Mouse (Mus musculus) MEL (cell line): ENCODE data around the gene Alox5. TPM values are rescaled to one million over a fixed set of nuclear protein-coding genes. Genes with fewer than 3 reads are reported as not detected.

Source experiments
- DNase-seq: peaks from one replicate; pipeline ENCODE4 v3.0.0; 2011; ENCODE audit warnings: low read depth, low spot score
- H3K27ac ChIP-seq: 2 replicates; pipeline ENCODE4 v1.5.1; 2012; ENCODE audit warnings: low read depth, mild to moderate bottlenecking, control low read depth, low read length, moderate library complexity; ENCODE audit not compliant: control insufficient read depth
- H3K27me3 ChIP-seq, 2 experiments: fragments of 150-350 bp in 1 of 2; sonication (generic) in 1 of 2; 2 replicates each; pipeline ENCODE4 v1.6.1; 2012; ENCODE audit warnings: low read length in 2 of 2, mild to moderate bottlenecking in 2 of 2, improper control_type of control experiment in 1 of 2, moderate library complexity in 1 of 2; ENCODE audit not compliant: insufficient read depth in 2 of 2, control insufficient read depth in 1 of 2
- H3K36me3 ChIP-seq, 2 experiments: 2 replicates each; pipeline ENCODE4 v1.6.1; 2012 to 2014; ENCODE audit warnings: low read length in 2 of 2, improper control_type of control experiment in 1 of 2, inconsistent platforms in 1 of 2, mild to moderate bottlenecking in 1 of 2; ENCODE audit not compliant: insufficient read depth in 2 of 2, control insufficient read depth in 1 of 2
- H3K4me1 ChIP-seq, 2 experiments: fragments of 150-350 bp in 1 of 2; sonication (generic) in 1 of 2; 2 replicates each; pipeline ENCODE4 v1.6.1; 2012; ENCODE audit warnings: low read length in 2 of 2, improper control_type of control experiment in 1 of 2, mild to moderate bottlenecking in 1 of 2; ENCODE audit not compliant: insufficient read depth in 2 of 2, control insufficient read depth in 1 of 2
- H3K4me3 ChIP-seq, 2 experiments: fragments of 150-350 bp in 1 of 2; sonication (generic) in 1 of 2; 2 replicates each; pipeline ENCODE4 v1.5.1; 2012; ENCODE audit warnings: low read depth in 2 of 2, low read length in 2 of 2, mild to moderate bottlenecking in 2 of 2, moderate library complexity in 2 of 2, control low read depth in 1 of 2, improper control_type of control experiment in 1 of 2; ENCODE audit not compliant: control insufficient read depth in 1 of 2, insufficient read depth in 1 of 2
- H3K79me2 ChIP-seq: 2 replicates; pipeline ENCODE4 v1.6.1; 2012; ENCODE audit warnings: mild to moderate bottlenecking, low read length, moderate library complexity; ENCODE audit not compliant: control insufficient read depth, poor library complexity, insufficient read depth
- H3K9ac ChIP-seq: 2 replicates; pipeline ENCODE4 v1.6.1; 2012; ENCODE audit warnings: low read depth, mild to moderate bottlenecking, control low read depth, low read length, moderate library complexity; ENCODE audit not compliant: control insufficient read depth, poor library complexity, severe bottlenecking
- H3K9me3 ChIP-seq: fragments of 150-350 bp; sonication (generic); replicated peaks from 2 replicates; pipeline ENCODE4 v1.6.1; 2012; ENCODE audit warnings: mild to moderate bottlenecking, low read length, improper control_type of control experiment, moderate library complexity; ENCODE audit not compliant: insufficient read depth
- CHD1 ChIP-seq: IDR thresholded peaks from 2 replicates; pipeline ENCODE4 v1.6.1; 2012; ENCODE audit warnings: low read depth, mild to moderate bottlenecking, inconsistent platforms, low read length, improper control_type of control experiment
- CHD2 ChIP-seq: IDR thresholded peaks from 2 replicates; pipeline ENCODE4 v1.6.1; 2011; ENCODE audit warnings: low read length, improper control_type of control experiment
- CTCF ChIP-seq, 3 experiments: IDR thresholded peaks in 2 of 3; conservative IDR thresholded peaks in 1 of 3; 2 replicates each; pipeline ENCODE4 v1.5.1; 2011 to 2012; ENCODE audit warnings: low read length in 3 of 3, low read depth in 2 of 3, mild to moderate bottlenecking in 2 of 3, improper control_type of control experiment in 1 of 3, inconsistent platforms in 1 of 3, mixed read lengths in 1 of 3, moderate library complexity in 1 of 3; ENCODE audit not compliant: control insufficient read depth in 1 of 3, insufficient read depth in 1 of 3, poor library complexity in 1 of 3, severe bottlenecking in 1 of 3
- E2F4 ChIP-seq: IDR thresholded peaks from 2 replicates; pipeline ENCODE4 v1.6.1; 2011; ENCODE audit warnings: low read depth, low read length, improper control_type of control experiment, borderline replicate concordance
- EP300 ChIP-seq, 2 experiments: IDR thresholded peaks; 2 replicates each; pipeline ENCODE4 v1.6.1; 2011; ENCODE audit warnings: improper control_type of control experiment in 2 of 2, low read length in 2 of 2, low read depth in 1 of 2, mild to moderate bottlenecking in 1 of 2
- ETS1 ChIP-seq: IDR thresholded peaks from 2 replicates; pipeline ENCODE4 v1.6.1; 2012; ENCODE audit warnings: low read depth, mild to moderate bottlenecking, inconsistent platforms, low read length, improper control_type of control experiment, moderate library complexity
- GABPA ChIP-seq: IDR thresholded peaks from 2 replicates; pipeline ENCODE4 v1.6.1; 2012; ENCODE audit warnings: low read depth, mild to moderate bottlenecking, inconsistent platforms, low read length, improper control_type of control experiment, moderate library complexity
- GATA1 ChIP-seq: IDR thresholded peaks from 2 replicates; pipeline ENCODE4 v1.6.1; 2011; ENCODE audit warnings: low read depth, low read length, improper control_type of control experiment
- HCFC1 ChIP-seq: IDR thresholded peaks from 2 replicates; pipeline ENCODE4 v1.6.1; 2012; ENCODE audit warnings: low read depth, mild to moderate bottlenecking, inconsistent platforms, low read length, improper control_type of control experiment, moderate library complexity
- JUND ChIP-seq: IDR thresholded peaks from 2 replicates; pipeline ENCODE4 v1.6.1; 2011; ENCODE audit warnings: low read depth, mild to moderate bottlenecking, improper control_type of control experiment, low read length
- KAT2A ChIP-seq: conservative IDR thresholded peaks from 2 replicates; pipeline ENCODE4 v1.6.1; 2012; ENCODE audit warnings: low read depth, low read length, improper control_type of control experiment, inconsistent platforms
- MAFK ChIP-seq: IDR thresholded peaks from 2 replicates; pipeline ENCODE4 v1.6.1; 2011; ENCODE audit warnings: low read depth, mild to moderate bottlenecking, low read length, improper control_type of control experiment, borderline replicate concordance
- MAX ChIP-seq: IDR thresholded peaks from 2 replicates; pipeline ENCODE4 v1.6.1; 2011; ENCODE audit warnings: low read length, improper control_type of control experiment
- MEF2A ChIP-seq: IDR thresholded peaks from 2 replicates; pipeline ENCODE4 v1.6.1; 2014; ENCODE audit warnings: low read depth, mild to moderate bottlenecking, inconsistent platforms, low read length, improper control_type of control experiment; ENCODE audit not compliant: poor library complexity, insufficient replicate concordance, severe bottlenecking; ENCODE audit errors: extremely low read depth
- MXI1 ChIP-seq: IDR thresholded peaks from 2 replicates; pipeline ENCODE4 v1.6.1; 2011; ENCODE audit warnings: mild to moderate bottlenecking, low read depth, low read length, improper control_type of control experiment
- MYB ChIP-seq: IDR thresholded peaks from 2 replicates; pipeline ENCODE4 v1.6.1; 2011; ENCODE audit warnings: mild to moderate bottlenecking, low read depth, low read length, improper control_type of control experiment
- MYC ChIP-seq: IDR thresholded peaks from 2 replicates; pipeline ENCODE4 v1.6.1; 2011; ENCODE audit warnings: low read depth, mild to moderate bottlenecking, low read length, improper control_type of control experiment, moderate library complexity
- NRF1 ChIP-seq: IDR thresholded peaks from 2 replicates; pipeline ENCODE4 v1.6.1; 2014; ENCODE audit warnings: low read depth, mild to moderate bottlenecking, inconsistent platforms, low read length, improper control_type of control experiment, moderate library complexity; ENCODE audit not compliant: poor library complexity, insufficient read depth, severe bottlenecking
- POLR2A ChIP-seq, 2 experiments: IDR thresholded peaks; 2 replicates each; pipeline ENCODE4 v1.6.1; 2011 to 2012; ENCODE audit warnings: low read length in 2 of 2, mild to moderate bottlenecking in 2 of 2, control low read depth in 1 of 2, improper control_type of control experiment in 1 of 2, low read depth in 1 of 2, moderate library complexity in 1 of 2; ENCODE audit not compliant: control insufficient read depth in 1 of 2, insufficient read depth in 1 of 2, poor library complexity in 1 of 2
- POLR2AphosphoS5 ChIP-seq: IDR thresholded peaks from 2 replicates; pipeline ENCODE4 v1.6.1; 2012; ENCODE audit warnings: low read depth, borderline replicate concordance, mild to moderate bottlenecking, inconsistent platforms, low read length, moderate library complexity, mixed read lengths
- SIN3A ChIP-seq: IDR thresholded peaks from 2 replicates; pipeline ENCODE4 v1.6.1; 2012; ENCODE audit warnings: low read length, improper control_type of control experiment, inconsistent platforms
- TBP ChIP-seq: IDR thresholded peaks from 2 replicates; pipeline ENCODE4 v1.8.0; 2011; ENCODE audit warnings: low read depth, low read length, improper control_type of control experiment
- UBTF ChIP-seq: IDR thresholded peaks from 2 replicates; pipeline ENCODE4 v1.6.1; 2012; ENCODE audit warnings: low read depth, mild to moderate bottlenecking, inconsistent platforms, low read length, improper control_type of control experiment, moderate library complexity, borderline replicate concordance; ENCODE audit not compliant: insufficient read depth
- USF1 ChIP-seq: IDR thresholded peaks from 2 replicates; pipeline ENCODE4 v1.6.1; 2014; ENCODE audit warnings: low read depth, mild to moderate bottlenecking, inconsistent platforms, low read length, improper control_type of control experiment, moderate library complexity
- USF2 ChIP-seq, 2 experiments: IDR thresholded peaks; 2 replicates each; pipeline ENCODE4 v1.6.1; 2011 to 2012; ENCODE audit warnings: improper control_type of control experiment in 2 of 2, low read length in 2 of 2, borderline replicate concordance in 1 of 2, inconsistent platforms in 1 of 2, low read depth in 1 of 2, mild to moderate bottlenecking in 1 of 2; ENCODE audit not compliant: insufficient read depth in 1 of 2
- ZC3H11A ChIP-seq: IDR thresholded peaks from 2 replicates; pipeline ENCODE4 v1.6.1; 2012; ENCODE audit warnings: low read depth, mild to moderate bottlenecking, inconsistent platforms, low read length, improper control_type of control experiment
- ZMIZ1 ChIP-seq: IDR thresholded peaks from 2 replicates; pipeline ENCODE4 v1.6.1; 2012; ENCODE audit warnings: low read depth, mild to moderate bottlenecking, inconsistent platforms, low read length, improper control_type of control experiment, moderate library complexity
- ZNF384 ChIP-seq: IDR thresholded peaks from 2 replicates; pipeline ENCODE4 v1.6.1; 2012; ENCODE audit warnings: low read depth, mild to moderate bottlenecking, inconsistent platforms, low read length, improper control_type of control experiment
- polyA plus RNA-seq, 2 experiments: library from polyadenylated mRNA; stranded (reverse) in 1 of 2; unstranded in 1 of 2; fragments of >175 nt in 1 of 2; fragments of >200 nt in 1 of 2; gene quantifications; 2 replicates each; pipeline versions ENCODE4 v1.2.1 to v1.2.4; 2012; ENCODE audit warnings: low replicate concordance in 2 of 2, low read depth in 1 of 2; ENCODE audit not compliant: insufficient read length in 2 of 2, insufficient read depth in 1 of 2, missing spikeins in 1 of 2
- total RNA-seq: library from RNA; depleted of rRNA; stranded (reverse); fragments of 300-350 nt; gene quantifications from 2 replicates; pipeline ENCODE4 v1.2.3, GENCODE M21; 2012

Gene Alox5
- total and polyA plus RNA-seq, 3 experiments: 1.1 to 5.7 TPM; not detected in 1

DNA sequence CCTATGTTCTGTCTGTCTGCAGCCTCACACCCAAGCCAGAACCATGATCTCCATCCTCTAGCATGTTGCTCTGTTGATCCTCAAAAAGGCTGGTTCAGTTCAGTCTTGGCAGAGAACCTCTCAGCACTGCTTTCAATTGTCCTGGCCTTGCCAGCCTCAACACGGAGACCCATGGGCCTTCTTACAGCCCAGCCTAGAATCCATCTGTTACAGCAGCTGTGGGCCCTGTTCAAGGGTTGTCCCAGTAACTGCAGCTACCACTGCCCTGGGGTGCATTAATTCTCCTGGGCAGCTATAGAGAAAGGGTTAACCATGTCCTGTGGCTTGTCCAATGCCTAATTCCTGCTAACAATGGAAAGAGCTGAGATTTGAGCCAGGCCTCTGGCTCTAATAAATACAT, 42.5 kb downstream of the Alox5 start:
- Histone ChIP-seq H3K4me3 (no peak overlapping the region), H3K36me3 (peaks cover 0 to 2% of the 10 kb centered on the region in 2 experiments; a peak in 1 of 4 replicates)
- no peak for TF ChIP-seq JUND
- no peak for TF ChIP-seq NRF1
- no peak for TF ChIP-seq CHD1
- TF ChIP-seq, all 39 proteins: peak for 0
- H3K9ac ChIP-seq: no peak overlapping the region
- H3K27me3 ChIP-seq: no peaks in the 10 kb centered on the region
- H3K4me1 ChIP-seq: peaks cover 0 to 20% of the 10 kb centered on the region in 2 experiments; a peak in 2 of 4 replicates
- H3K9me3 ChIP-seq: no peaks in the 10 kb centered on the region
- no peaks in the 10 kb centered on the region for H3K79me2 ChIP-seq
- H3K27ac ChIP-seq: no peak overlapping the region
- no peak for DNase-seq

GRCm38 (mm10) chr6:116417518-116418315, 43.3 kb downstream of the Alox5 start:
- H3K4me3 ChIP-seq: no peak overlapping the region
- peak overlapping the region; percentile 0; the same call in 1 of the 2 replicates for H3K27ac ChIP-seq
- H3K36me3 ChIP-seq: peaks cover 0 to 2% of the 10 kb centered on the region in 2 experiments; a peak in 1 of 4 replicates
- no peaks in the 10 kb centered on the region for H3K9me3 ChIP-seq
- peaks cover 0 to 20% of the 10 kb centered on the region in 2 experiments; a peak in 2 of 4 replicates for H3K4me1 ChIP-seq
- no peak overlapping the region for H3K9ac ChIP-seq
- no peaks in the 10 kb centered on the region for H3K27me3 ChIP-seq
- DNase-seq: peak; percentile 84
- H3K79me2 ChIP-seq: no peaks in the 10 kb centered on the region
- TF ChIP-seq EP300 (IDR thresholded peaks at IDR 0.05; ENCODE audit: low read depth in 1 of 2, low read length in 2 of 2): peak in 1 of 2 experiments; percentile 56; a peak in 2 of 4 replicates
- TF ChIP-seq KAT2A: no peak
- TF ChIP-seq UBTF: no peak
- TF ChIP-seq MYB: no peak
- peak; percentile 51; the same call in 1 of the 2 replicates for TF ChIP-seq MYC
- no peak for TF ChIP-seq POLR2A (IDR thresholded peaks at IDR 0.05; ENCODE audit: control insufficient read depth in 1 of 2, insufficient read depth in 1 of 2, low read depth in 1 of 2, low read length in 2 of 2, poor library complexity in 1 of 2)
- TF ChIP-seq E2F4: no peak
- no peak for TF ChIP-seq ZNF384
- peak; percentile 44; the same call in 1 of the 2 replicates for TF ChIP-seq GATA1
- peak; percentile 84 for TF ChIP-seq ZC3H11A
- TF ChIP-seq ZMIZ1: no peak
- no peak for TF ChIP-seq HCFC1
- no peak for TF ChIP-seq POLR2AphosphoS5
- 0 out of 2 replicates have a peak, but pooled peaks have one; percentile 33 for TF ChIP-seq TBP
- TF ChIP-seq MAFK: no peak
- TF ChIP-seq MAX: no peak; the same call in 1 of the 2 replicates
- no peak for TF ChIP-seq USF2 (IDR thresholded peaks at IDR 0.05; ENCODE audit: borderline replicate concordance in 1 of 2, insufficient read depth in 1 of 2, low read depth in 1 of 2, low read length in 2 of 2)
- peak; percentile 32; the same call in 1 of the 2 replicates for TF ChIP-seq ETS1
- no peak for TF ChIP-seq USF1
- TF ChIP-seq GABPA: no peak
- no peak for TF ChIP-seq CHD1
- TF ChIP-seq MEF2A: no peak
- no peak for TF ChIP-seq CHD2
- 0 out of 2 replicates have a peak, but pooled peaks have one; percentile 34 for TF ChIP-seq MXI1
- peak; percentile 48; the same call in 1 of the 2 replicates for TF ChIP-seq SIN3A
- TF ChIP-seq CTCF (IDR thresholded peaks at IDR 0.05 in 2 of 3, conservative IDR thresholded peaks at IDR 0.05 in 1 of 3; ENCODE audit: control insufficient read depth in 1 of 3, insufficient read depth in 1 of 3, low read depth in 2 of 3, low read length in 3 of 3, poor library complexity in 1 of 3, severe bottlenecking in 1 of 3): peak; percentile 42 to 86 (median 79)
